In genomic region chr7:97085291-97085690, GRCm38 (mm10) we compare ENCODE assay signal across 9 mouse cellular contexts. TPM values are rescaled to one million over a fixed set of nuclear protein-coding genes. Genes with fewer than 3 reads are reported as not detected.
DNase-seq lines count a peak whose midpoint lies in the region; ATAC-seq and TF ChIP-seq lines count a peak whose summit lies in the region.
"Had no signal": no experiment of that assay in that cellular context is flagged by ENCODE, and none has a peak within 500 bp of the region (broad histone marks: within the 10 kb centered on the region; RNA-seq: fewer than 3 reads in every experiment).

No protein-coding gene starts in this region.

- DNase-seq in hindbrain, embryonic 11.5 days (ENCODE audit: low spot score): peak; percentile 50
- peak; percentile 28 for DNase-seq in thymus, postnatal 14 days
- DNase-seq in thymus, postnatal 25 days: no peak
- DNase-seq in c-Kit-positive CD71-positive TER-119-positive erythroid progenitor cells, embryonic 14.5 days (ENCODE audit: low spot score): peak; percentile 68
- DNase-seq in stomach, postnatal 0 days (ENCODE audit: low spot score): no peak
- no peak for DNase-seq in adrenal gland, postnatal 4 days (ENCODE audit: low spot score in 2 of 2)

- no peak for TF ChIP-seq EP300 in stomach, postnatal 0 days (optimal IDR thresholded peaks at IDR 0.05)

- 0 out of 2 replicates have a peak, but pooled peaks cover 2% of the 10 kb centered on the region for H3K4me1 ChIP-seq in hindbrain, embryonic 11.5 days (replicated peaks; ENCODE audit: control insufficient read depth, insufficient read depth, low read length)
- H3K4me1 ChIP-seq in hindbrain, embryonic 16.5 days (ENCODE audit: control insufficient read depth, insufficient read depth, low read depth, low read length): peaks cover 9% of the 10 kb centered on the region
- no peaks in the 10 kb centered on the region; the same call in 1 of the 2 replicates for H3K4me1 ChIP-seq in stomach, postnatal 0 days (replicated peaks; ENCODE audit: control insufficient read depth, insufficient read depth)
- peaks cover 31% of the 10 kb centered on the region for H3K4me1 ChIP-seq in kidney, embryonic 16.5 days (ENCODE audit: insufficient read depth, low read length)

- TF ChIP-seq CTCF in stomach, postnatal 0 days (IDR thresholded peaks at IDR 0.05; ENCODE audit: low read depth): peak; percentile 76

- H3K27ac ChIP-seq in hindbrain, embryonic 11.5 days (ENCODE audit: low read depth, low read length): no peak overlapping the region
- no peak overlapping the region for H3K27ac ChIP-seq in hindbrain, embryonic 16.5 days (ENCODE audit: low read depth, low read length)
- no peak overlapping the region for H3K27ac ChIP-seq in stomach, postnatal 0 days (replicated peaks)
- H3K27ac ChIP-seq in kidney, embryonic 16.5 days (ENCODE audit: low read length): no peak overlapping the region

- no peaks in the 10 kb centered on the region for H3K27me3 ChIP-seq in hindbrain, embryonic 11.5 days (ENCODE audit: control insufficient read depth, insufficient read depth, low read length)
- no peaks in the 10 kb centered on the region for H3K27me3 ChIP-seq in hindbrain, embryonic 16.5 days (replicated peaks; ENCODE audit: control insufficient read depth, insufficient read depth, low read length)
- no peaks in the 10 kb centered on the region for H3K27me3 ChIP-seq in stomach, postnatal 0 days (ENCODE audit: control insufficient read depth, insufficient read depth, low read length)
- H3K27me3 ChIP-seq in kidney, embryonic 16.5 days (ENCODE audit: insufficient read depth, low read length): no peaks in the 10 kb centered on the region
- H3K27me3 ChIP-seq: megakaryocyte, embryonic 14.5 days had no signal

- 15% methylated on average over 4 of the region's 4 CpGs for WGBS in hindbrain, embryonic 11.5 days
- WGBS in hindbrain, embryonic 16.5 days: 10% methylated on average over 4 of the region's 4 CpGs
- 17% methylated on average over 4 of the region's 4 CpGs for WGBS in stomach, postnatal 0 days
- 9% methylated on average over 4 of the region's 4 CpGs for WGBS in kidney, embryonic 16.5 days

- H3K9ac ChIP-seq in hindbrain, embryonic 11.5 days (ENCODE audit: low read depth, low read length): no peak overlapping the region
- H3K9ac ChIP-seq in hindbrain, embryonic 16.5 days (ENCODE audit: low read depth, low read length): no peak overlapping the region
- no peak overlapping the region for H3K9ac ChIP-seq in stomach, postnatal 0 days (ENCODE audit: low read length)
- no peak overlapping the region for H3K9ac ChIP-seq in kidney, embryonic 16.5 days (replicated peaks; ENCODE audit: low read length)

- no peak overlapping the region for H3K4me2 ChIP-seq in hindbrain, embryonic 11.5 days (replicated peaks; ENCODE audit: low read depth, low read length)
- no peak overlapping the region for H3K4me2 ChIP-seq in hindbrain, embryonic 16.5 days (ENCODE audit: low read length)
- no peak overlapping the region for H3K4me2 ChIP-seq in stomach, postnatal 0 days (replicated peaks; ENCODE audit: low read depth)
- no peak overlapping the region for H3K4me2 ChIP-seq in kidney, embryonic 16.5 days (replicated peaks; ENCODE audit: low read depth, low read length)

- no peaks in the 10 kb centered on the region for H3K36me3 ChIP-seq in hindbrain, embryonic 11.5 days (ENCODE audit: control insufficient read depth, insufficient read depth, low read length)
- no peaks in the 10 kb centered on the region for H3K36me3 ChIP-seq in hindbrain, embryonic 16.5 days (ENCODE audit: control insufficient read depth, insufficient read depth, low read length)
- no peaks in the 10 kb centered on the region for H3K36me3 ChIP-seq in stomach, postnatal 0 days (ENCODE audit: control insufficient read depth, insufficient read depth, low read length)
- H3K36me3 ChIP-seq in kidney, embryonic 16.5 days (ENCODE audit: insufficient read depth, low read length): peaks cover 3% of the 10 kb centered on the region; the same call in 1 of the 2 replicates

- H3K9me3 ChIP-seq in hindbrain, embryonic 11.5 days (ENCODE audit: control insufficient read depth, low read length): no peaks in the 10 kb centered on the region
- H3K9me3 ChIP-seq in hindbrain, embryonic 16.5 days (ENCODE audit: control insufficient read depth, low read length): no peaks in the 10 kb centered on the region
- H3K9me3 ChIP-seq in stomach, postnatal 0 days (ENCODE audit: control insufficient read depth, low read length): no peaks in the 10 kb centered on the region
- no peaks in the 10 kb centered on the region for H3K9me3 ChIP-seq in kidney, embryonic 16.5 days (ENCODE audit: low read length)
- H3K9me3 ChIP-seq: megakaryocyte, embryonic 14.5 days had no signal

- H3K4me3 ChIP-seq in hindbrain, embryonic 11.5 days (ENCODE audit: low read depth, low read length): no peak overlapping the region
- H3K4me3 ChIP-seq in hindbrain, embryonic 16.5 days (ENCODE audit: low read length): no peak overlapping the region
- H3K4me3 ChIP-seq in stomach, postnatal 0 days (ENCODE audit: low read depth, low read length): no peak overlapping the region
- H3K4me3 ChIP-seq in kidney, embryonic 16.5 days (ENCODE audit: low read length): no peak overlapping the region
- H3K4me3 ChIP-seq: megakaryocyte, embryonic 14.5 days had no signal

- no peak for ATAC-seq in hindbrain, embryonic 11.5 days (ENCODE audit: low FRiP score)
- no peak for ATAC-seq in hindbrain, embryonic 16.5 days
- no peak for ATAC-seq in stomach, postnatal 0 days (ENCODE audit: low FRiP score, low TSS enrichment)
- ATAC-seq in kidney, embryonic 16.5 days (ENCODE audit: low FRiP score, low TSS enrichment): no peak

RNA-seq across cellular contexts. Expression of gene Gab2, which starts 3.9 kb away (rescaled TPM):
- 8.1 and 9.3 TPM in 2 replicates for polyA plus RNA-seq in hindbrain, embryonic 11.5 days (2014; fragmentation: Nextera tagmentation; extraction: Ambion mirVana)
- 14.1 and 17.7 TPM in 2 replicates for polyA plus RNA-seq in hindbrain, embryonic 16.5 days (2015; fragmentation: Nextera tagmentation; extraction: Ambion mirVana)
- polyA plus RNA-seq in stomach, postnatal 0 days (2015; fragmentation: Nextera tagmentation; extraction: Ambion mirVana): 3.2 and 3.4 TPM in 2 replicates
- polyA plus RNA-seq in kidney, embryonic 16.5 days (2015; fragmentation: Nextera tagmentation; extraction: Ambion mirVana): 13.9 and 14.7 TPM in 2 replicates
- 10 to 100 TPM; 34.8 to 41.4 TPM for total RNA-seq in adrenal gland, postnatal 4 days (2021)

Comparison
In these comparisons a context has a peak if more than half of its experiments do, and no peak if none do; other contexts are left out.
1. DNase-seq: peak in hindbrain, embryonic 11.5 days (single experiment), thymus, postnatal 14 days (single experiment) and c-Kit-positive CD71-positive TER-119-positive erythroid progenitor cells, embryonic 14.5 days (single experiment); none in thymus, postnatal 25 days (single experiment), stomach, postnatal 0 days (single experiment) and adrenal gland, postnatal 4 days (0 of 2).